Mouse (Mus musculus) kidney, adult 2 months (tissue): Measurements from ENCODE around the gene Cyp4f15.
"Not testable (repeated sequence)": the region's sequence is repeated elsewhere in the genome, so short reads cannot be mapped to it uniquely, and the experiment has no call there.

Experiments
- CTCF ChIP-seq: fragments of 200-500 bp; conservative IDR thresholded peaks from 2 replicates; pipeline ENCODE4 v1.5.1; 2011; ENCODE audit warnings: low read depth, mild to moderate bottlenecking, control low read depth, low read length, moderate library complexity, mixed read lengths; ENCODE audit not compliant: insufficient read depth, insufficient read length
- POLR2A ChIP-seq: fragments of 200-500 bp; IDR thresholded peaks from one replicate; pipeline ENCODE4 v1.6.1; 2011; ENCODE audit warnings: low read depth, low read length, control low read depth

DNA sequence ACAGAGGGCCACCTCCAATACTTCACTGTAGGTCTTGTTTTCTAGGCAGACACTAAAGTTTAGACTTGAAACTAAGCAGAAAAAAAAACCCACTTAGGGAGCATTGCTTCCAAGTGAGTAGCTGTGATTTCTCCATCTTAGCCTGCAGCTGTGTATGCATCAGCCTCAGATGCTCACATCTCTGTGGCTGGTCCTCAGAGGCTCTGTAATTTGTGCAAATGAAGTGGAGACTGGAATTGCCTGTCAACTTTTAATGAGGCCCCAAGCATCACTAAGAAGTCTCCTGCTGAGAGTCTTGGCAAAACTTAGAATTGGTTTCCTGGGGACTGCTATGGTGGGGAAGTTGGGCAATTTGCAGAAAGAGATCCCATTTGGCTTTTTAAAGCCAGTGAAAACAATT, 40.9 kb downstream of the Cyp4f15 start:
- not testable (repeated sequence) for TF ChIP-seq POLR2A, CTCF
